Mouse (Mus musculus): ENCODE results near the gene Dact3.

Dact3 gene

GRCm38 (mm10) chr7:16853302-16853831 is 21.8 kb upstream of the Dact3 start:
- DNase-seq (ENCODE audit: extremely low read depth, low read depth): no peak

- peak; percentile 32 for DNase-seq (ENCODE audit: extremely low read depth, low read depth)
Observed at GRCm38 (mm10) chr7:16858336-16858735, 16.8 kb upstream of the Dact3 start.

- DNase-seq (ENCODE audit: extremely low read depth, low read depth): peak; percentile 63
Observed at GRCm38 (mm10) chr7:16859902-16860651, 15.0 kb upstream of the Dact3 start.

- no peak for DNase-seq (ENCODE audit: extremely low read depth, low read depth)
Observed at GRCm38 (mm10) chr7:16867488-16867887, 7.6 kb upstream of the Dact3 start.

GRCm38 (mm10) chr7:16869497-16869896 is 5.6 kb upstream of the Dact3 start:
- DNase-seq (ENCODE audit: extremely low read depth, low read depth): no peak

- no peak for DNase-seq (ENCODE audit: extremely low read depth, low read depth)
Observed at GRCm38 (mm10) chr7:16871600-16871999, 3.5 kb upstream of the Dact3 start.

- no peak for DNase-seq (ENCODE audit: extremely low read depth, low read depth)
Observed at GRCm38 (mm10) chr7:16872478-16872877, 2.6 kb upstream of the Dact3 start.

GRCm38 (mm10) chr7:16873392-16873791 is 1.7 kb upstream of the Dact3 start:
- no peak for DNase-seq (ENCODE audit: extremely low read depth, low read depth)

- DNase-seq (ENCODE audit: extremely low read depth, low read depth): peak; percentile 55
Observed at GRCm38 (mm10) chr7:16874190-16874589, 927 bp upstream of the Dact3 start.

GRCm38 (mm10) chr7:16874756-16875309 is 284 bp upstream of the Dact3 start:
- peak; percentile 98 for DNase-seq (ENCODE audit: extremely low read depth, low read depth)

GRCm38 (mm10) chr7:16875326-16875725 is 209 bp downstream of the Dact3 start:
- DNase-seq (ENCODE audit: extremely low read depth, low read depth): no peak

- DNase-seq (ENCODE audit: extremely low read depth, low read depth): no peak
Observed at GRCm38 (mm10) chr7:16876006-16876405, 889 bp downstream of the Dact3 start.

- no peak for DNase-seq (ENCODE audit: extremely low read depth, low read depth)
Observed at GRCm38 (mm10) chr7:16876608-16877007, 1.5 kb downstream of the Dact3 start.

- no peak for DNase-seq (ENCODE audit: extremely low read depth, low read depth)
Observed at GRCm38 (mm10) chr7:16877717-16878116, 2.6 kb downstream of the Dact3 start.

- DNase-seq (ENCODE audit: extremely low read depth, low read depth): no peak
Observed at GRCm38 (mm10) chr7:16879796-16880547, 4.9 kb downstream of the Dact3 start.

- no peak for DNase-seq (ENCODE audit: extremely low read depth, low read depth)
Observed at GRCm38 (mm10) chr7:16880615-16881014, 5.5 kb downstream of the Dact3 start.

GRCm38 (mm10) chr7:16883162-16883561 is 8.0 kb downstream of the Dact3 start:
- DNase-seq (ENCODE audit: extremely low read depth, low read depth): no peak

GRCm38 (mm10) chr7:16884334-16884733 is 9.2 kb downstream of the Dact3 start:
- no peak for DNase-seq (ENCODE audit: extremely low read depth, low read depth)

GRCm38 (mm10) chr7:16885271-16885776 is 10.2 kb downstream of the Dact3 start:
- DNase-seq (ENCODE audit: extremely low read depth, low read depth): no peak

GRCm38 (mm10) chr7:16885905-16886304 is 10.8 kb downstream of the Dact3 start:
- no peak for DNase-seq (ENCODE audit: extremely low read depth, low read depth)

- DNase-seq (ENCODE audit: extremely low read depth, low read depth): no peak
Observed at GRCm38 (mm10) chr7:16890536-16890935, 15.4 kb downstream of the Dact3 start.

- no peak for DNase-seq (ENCODE audit: extremely low read depth, low read depth)
Observed at GRCm38 (mm10) chr7:16890944-16891343, 15.8 kb downstream of the Dact3 start.
